Mouse (Mus musculus) heart, postnatal 0 days (tissue): ENCODE data around the gene Luc7l3. TPM values are rescaled to one million over a fixed set of nuclear protein-coding genes. Genes with fewer than 3 reads are reported as not detected.

ENCODE experiments used
- ATAC-seq: fragments of 200-750 bp; cut with Nextera tagmentation; 2 replicates; pipeline ENCODE4 v1.8.0; 2017; ENCODE audit warnings: low read depth, moderate number of reproducible peaks, moderate library complexity; ENCODE audit not compliant: insufficient read depth
- DNase-seq: peaks from one replicate; pipeline ENCODE4 v3.0.0-alpha.2; 2016; ENCODE audit warnings: low spot score
- H3K27ac ChIP-seq: fragments of 300-500 bp; sonication (generic); 2 replicates; pipeline ENCODE4 v1.5.1; 2014; ENCODE audit warnings: low read depth, mild to moderate bottlenecking
- H3K27me3 ChIP-seq: fragments of 300-500 bp; sonication (generic); 2 replicates; pipeline ENCODE4 v1.6.1; 2014; ENCODE audit warnings: low read length, mixed read lengths; ENCODE audit not compliant: control insufficient read depth, insufficient read depth
- H3K36me3 ChIP-seq: fragments of 300-500 bp; sonication (generic); replicated peaks from 2 replicates; pipeline ENCODE4 v1.6.1; 2014; ENCODE audit warnings: low read length, mixed read lengths; ENCODE audit not compliant: control insufficient read depth, insufficient read depth
- H3K4me1 ChIP-seq: fragments of 300-500 bp; sonication (generic); 2 replicates; pipeline ENCODE4 v1.6.1; 2014; ENCODE audit warnings: antibody characterized with exemption; ENCODE audit not compliant: control insufficient read depth, insufficient read depth
- H3K4me2 ChIP-seq: fragments of 300-500 bp; sonication (generic); 2 replicates; pipeline ENCODE4 v1.6.1; 2014; ENCODE audit warnings: low read depth, mild to moderate bottlenecking, low read length, moderate library complexity
- H3K4me3 ChIP-seq: fragments of 300-500 bp; sonication (generic); 2 replicates; pipeline ENCODE4 v1.5.1; 2014; ENCODE audit warnings: low read depth, low read length
- H3K9ac ChIP-seq: fragments of 300-500 bp; sonication (generic); replicated peaks from 2 replicates; pipeline ENCODE4 v1.6.1; 2014; ENCODE audit warnings: low read depth, low read length, mixed read lengths
- H3K9me3 ChIP-seq: fragments of 300-500 bp; sonication (generic); replicated peaks from 2 replicates; pipeline ENCODE4 v1.6.1; 2016; ENCODE audit warnings: low read length; ENCODE audit not compliant: control insufficient read depth
- CTCF ChIP-seq: IDR thresholded peaks from 2 replicates; pipeline ENCODE4 v1.5.1; 2016; ENCODE audit warnings: antibody characterized with exemption, control low read depth, low read depth
- EP300 ChIP-seq: IDR thresholded peaks from 2 replicates; pipeline ENCODE4 v1.6.1; 2016; ENCODE audit warnings: antibody characterized with exemption, low read depth
- WGBS: fragments of 180-500 bp; shearing (Covaris S2); extraction: QIAGEN DNeasy Blood & Tissue Kit; methylation state at CpG from one replicate; pipeline ENCODE4 v1.1.7; 2014; 5-methylcytosine and 5-hydroxymethylcytosine counted together
- polyA plus RNA-seq: library from polyadenylated mRNA; unstranded; fragments of >200 nt; fragmentation: Nextera tagmentation; extraction: Ambion mirVana; gene quantifications from 2 replicates; pipeline ENCODE4 v1.2.1, GENCODE M21; 2015
- total RNA-seq: library from RNA; depleted of rRNA; stranded (reverse); fragments of >200 nt; gene quantifications from 2 replicates; pipeline ENCODE4 v1.2.3, GENCODE M21; 2014; ENCODE audit warnings: low replicate concordance

The Luc7l3 gene
- total and polyA plus RNA-seq, 2 experiments from 2014 or later = 29.2 to 51.9 TPM

DNA sequence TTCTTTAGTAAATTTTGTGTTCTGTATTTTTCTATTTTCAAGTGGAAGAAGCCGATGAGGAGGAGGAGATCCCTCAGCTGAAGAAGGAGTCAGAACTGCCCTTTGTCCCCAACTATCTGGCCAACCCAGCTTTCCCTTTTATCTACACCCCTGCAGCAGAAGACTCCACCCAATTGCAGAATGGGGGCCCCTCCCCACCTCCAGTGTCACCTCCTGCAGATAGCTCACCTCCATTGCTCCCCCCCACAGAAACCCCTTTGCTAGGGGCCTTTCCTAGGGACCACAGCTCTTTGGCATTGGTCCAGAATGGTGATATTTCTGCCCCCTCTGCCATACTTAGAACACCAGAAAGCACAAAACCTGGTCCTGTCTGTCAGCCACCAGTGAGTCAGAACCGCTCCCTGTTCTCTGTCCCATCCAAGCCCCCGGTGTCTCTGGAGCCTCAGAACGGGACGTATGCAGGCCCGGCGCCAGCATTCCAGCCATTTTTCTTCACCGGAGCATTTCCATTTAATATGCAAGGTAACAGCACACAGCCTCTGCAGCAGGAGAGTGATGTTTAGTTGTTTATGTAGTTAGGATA lies 12.7 kb upstream of the Luc7l3 start:
- DNase-seq (no peak), ATAC-seq (no peak)
- H3K27me3 ChIP-seq = no peaks in the 10 kb centered on the region
- no peak overlapping the region for H3K4me3 ChIP-seq
- H3K27ac ChIP-seq = no peak overlapping the region
- H3K4me1 ChIP-seq = peaks cover 13% of the 10 kb centered on the region; the same call in 1 of the 2 replicates
- peaks cover 58% of the 10 kb centered on the region for H3K36me3 ChIP-seq
- H3K4me2 ChIP-seq = no peak overlapping the region
- no peaks in the 10 kb centered on the region for H3K9me3 ChIP-seq
- TF ChIP-seq EP300 = no peak
- TF ChIP-seq CTCF = no peak
- H3K9ac ChIP-seq = no peak overlapping the region
- 48% methylated on average over 8 of the region's 8 CpGs for WGBS

- no peak overlapping the region for H3K9ac ChIP-seq
- H3K9me3 ChIP-seq = no peaks in the 10 kb centered on the region
- no peak overlapping the region for H3K4me3 ChIP-seq
- ATAC-seq = no peak
- no peak for DNase-seq
- no peak overlapping the region for H3K27ac ChIP-seq
- H3K4me1 ChIP-seq = peaks cover 17% of the 10 kb centered on the region; the same call in 1 of the 2 replicates
- no peaks in the 10 kb centered on the region for H3K27me3 ChIP-seq
- no peak for TF ChIP-seq CTCF
- no peak overlapping the region for H3K4me2 ChIP-seq
- WGBS = 88% methylated on average over 6 of the region's 6 CpGs
- H3K36me3 ChIP-seq = peaks cover 40% of the 10 kb centered on the region
Observed at GRCm38 (mm10) chr11:94332726-94333125, 10.9 kb upstream of the Luc7l3 start.

GRCm38 (mm10) chr11:94330211-94330610 lies 8.4 kb upstream of the Luc7l3 start:
- TF ChIP-seq CTCF (no peak), EP300 (no peak)
- Histone ChIP-seq H3K36me3 (peaks cover 20% of the 10 kb centered on the region), H3K27me3 (no peaks in the 10 kb centered on the region), H3K9me3 (no peaks in the 10 kb centered on the region), H3K4me1 (peaks cover 25% of the 10 kb centered on the region), H3K4me3 (no peak overlapping the region), H3K27ac (no peak overlapping the region), H3K9ac (no peak overlapping the region), H3K4me2 (no peak overlapping the region)
- WGBS = 72% methylated on average over 3 of the region's 3 CpGs
- ATAC-seq (no peak), DNase-seq (no peak)

DNA sequence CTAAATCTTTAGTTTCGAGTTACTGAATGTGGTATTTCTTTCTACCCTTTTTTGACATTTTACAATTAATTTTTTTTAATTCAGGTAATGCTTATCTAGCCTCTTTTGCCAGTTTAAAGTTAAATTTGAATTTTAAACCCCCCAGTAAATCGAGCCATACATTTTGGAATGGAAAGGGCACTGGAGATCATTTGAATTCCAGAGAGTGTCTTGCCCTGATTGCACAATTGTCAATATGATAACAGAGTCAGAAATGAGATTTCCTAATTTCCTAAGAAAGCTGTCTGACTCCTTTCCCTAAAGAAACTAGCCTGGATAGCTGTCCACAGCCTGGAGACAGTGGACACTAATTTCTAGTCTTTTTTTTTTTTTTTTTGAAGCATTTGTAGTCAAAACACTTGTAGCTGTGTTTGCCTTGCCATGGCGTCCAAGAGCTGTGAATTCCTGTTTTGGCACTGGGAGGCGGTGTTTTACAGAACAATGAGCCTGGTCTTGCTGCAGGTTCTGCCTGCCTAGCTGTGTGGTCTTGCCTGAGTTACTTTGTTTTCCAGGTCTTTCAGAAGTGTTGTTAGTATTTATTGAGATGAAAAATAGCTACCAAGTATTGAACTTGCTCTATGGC lies 7.6 kb upstream of the Luc7l3 start:
- Histone ChIP-seq H3K9me3 (no peaks in the 10 kb centered on the region), H3K4me3 (no peak overlapping the region; the same call in 1 of the 2 replicates), H3K9ac (no peak overlapping the region), H3K4me1 (peaks cover 25% of the 10 kb centered on the region), H3K36me3 (peaks cover 14% of the 10 kb centered on the region), H3K27me3 (no peaks in the 10 kb centered on the region), H3K27ac (peak overlapping the region; percentile 100; the same call in 1 of the 2 replicates), H3K4me2 (peak overlapping the region; percentile 76)
- ATAC-seq (no peak), DNase-seq (peak; percentile 63)
- WGBS = 32% methylated on average over 4 of the region's 4 CpGs
- TF ChIP-seq CTCF = peak; percentile 63
- no peak for TF ChIP-seq EP300

DNA sequence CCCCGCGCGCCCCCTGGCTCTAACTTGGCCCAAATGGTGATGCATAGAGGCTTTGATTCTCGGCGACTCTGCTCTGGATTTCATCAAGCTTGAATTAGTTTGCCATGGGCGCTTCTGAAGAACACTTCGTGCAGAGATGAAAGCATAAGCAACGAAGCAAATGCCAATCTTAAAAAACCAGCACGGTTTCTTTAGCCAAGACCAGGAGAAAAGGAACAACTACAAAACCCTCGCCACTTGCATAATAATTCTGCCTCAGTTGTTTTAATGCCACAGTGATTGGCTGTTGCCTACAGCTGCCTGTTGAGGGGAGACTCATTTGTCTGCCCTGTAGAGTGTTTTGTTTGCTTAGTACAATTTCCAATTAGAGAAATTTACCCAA lies 6.8 kb upstream of the Luc7l3 start:
- peak overlapping the region; percentile 76 for H3K4me2 ChIP-seq
- ATAC-seq (no peak), DNase-seq (no peak)
- no peaks in the 10 kb centered on the region for H3K9me3 ChIP-seq
- 2% methylated on average over 10 of the region's 10 CpGs for WGBS
- peaks cover 8% of the 10 kb centered on the region; the same call in 1 of the 2 replicates for H3K36me3 ChIP-seq
- H3K9ac ChIP-seq = peak overlapping the region; percentile 99
- TF ChIP-seq EP300 (no peak), CTCF (no peak)
- peaks cover 25% of the 10 kb centered on the region for H3K4me1 ChIP-seq
- H3K27ac ChIP-seq = peak overlapping the region; percentile 100
- H3K27me3 ChIP-seq = no peaks in the 10 kb centered on the region
- peak overlapping the region; percentile 77 for H3K4me3 ChIP-seq
